Mouse (Mus musculus): ENCODE results near the gene Gm11983. TPM values are rescaled to one million over a fixed set of nuclear protein-coding genes. Genes with fewer than 3 reads are reported as not detected.
A peak's percentile ranks its signal among the peaks of the same experiment; 100 is the strongest.
"Not testable (repeated sequence)": the region's sequence is repeated elsewhere in the genome, so short reads cannot be mapped to it uniquely, and the experiment has no call there.

The Gm11983 gene
- polyA plus RNA-seq (2012; rRNA removed): not detected in 2 replicates

GRCm38 (mm10) chr11:6837554-6837953 lies at the start of gene Gm11983:
Gene Gm11983, minus strand, starts transcription at chr11:6837654.
- DNase-seq: no peak
- Histone ChIP-seq H3K27me3 (ENCODE audit: control insufficient read depth, insufficient read depth, low read length) (no peaks in the 10 kb centered on the region), H3K27ac (ENCODE audit: insufficient read depth, low read length) (no peak within 1 kb of the TSS), H3K4me3 (replicated peaks; ENCODE audit: insufficient read depth, low read depth, low read length) (no peak within 1 kb of the TSS), H3K4me1 (ENCODE audit: control insufficient read depth, insufficient read depth, low read length) (peaks cover 8% of the 10 kb centered on the region)
- 98% methylated on average over 1 of the region's 1 CpGs for WGBS
- TF ChIP-seq CTCF (IDR thresholded peaks at IDR 0.05; ENCODE audit: borderline replicate concordance, insufficient read depth, low read depth, low read length) (no peak), POLR2A (IDR thresholded peaks at IDR 0.05; ENCODE audit: borderline replicate concordance, insufficient read depth, low read length) (no peak)

- not testable (repeated sequence) for DNase-seq; H3K4me1 ChIP-seq (ENCODE audit: control insufficient read depth, insufficient read depth, low read length); H3K4me3 ChIP-seq (replicated peaks; ENCODE audit: insufficient read depth, low read depth, low read length); H3K27me3 ChIP-seq (ENCODE audit: control insufficient read depth, insufficient read depth, low read length); H3K27ac ChIP-seq (ENCODE audit: insufficient read depth, low read length)
- WGBS: 91% methylated on average over 4 of the region's 4 CpGs
Measured at GRCm38 (mm10) chr11:6883045-6883444, 45.6 kb upstream of the Gm11983 start.

- TF ChIP-seq CTCF (IDR thresholded peaks at IDR 0.05; ENCODE audit: borderline replicate concordance, insufficient read depth, low read depth, low read length) (peak; percentile 48; the same call in 1 of the 2 replicates), POLR2A (IDR thresholded peaks at IDR 0.05; ENCODE audit: borderline replicate concordance, insufficient read depth, low read length) (no peak)
- peak in 1 of 2 experiments; percentile 40 for DNase-seq
- Histone ChIP-seq H3K27me3 (ENCODE audit: control insufficient read depth, insufficient read depth, low read length) (no peaks in the 10 kb centered on the region), H3K4me3 (replicated peaks; ENCODE audit: insufficient read depth, low read depth, low read length) (no peak overlapping the region), H3K27ac (ENCODE audit: insufficient read depth, low read length) (no peak overlapping the region), H3K4me1 (ENCODE audit: control insufficient read depth, insufficient read depth, low read length) (peaks cover 4% of the 10 kb centered on the region; the same call in 1 of the 2 replicates)
- 56% methylated on average over 5 of the region's 5 CpGs for WGBS
Measured at GRCm38 (mm10) chr11:6881614-6882013, 44.2 kb upstream of the Gm11983 start.

- DNase-seq: no peak
- 81% methylated on average over 6 of the region's 6 CpGs for WGBS
- TF ChIP-seq POLR2A (IDR thresholded peaks at IDR 0.05; ENCODE audit: borderline replicate concordance, insufficient read depth, low read length): no peak
- TF ChIP-seq CTCF (IDR thresholded peaks at IDR 0.05; ENCODE audit: borderline replicate concordance, insufficient read depth, low read depth, low read length): no peak
- H3K27me3 ChIP-seq (ENCODE audit: control insufficient read depth, insufficient read depth, low read length): no peaks in the 10 kb centered on the region
- no peak overlapping the region for H3K4me3 ChIP-seq (replicated peaks; ENCODE audit: insufficient read depth, low read depth, low read length)
- no peak overlapping the region for H3K27ac ChIP-seq (ENCODE audit: insufficient read depth, low read length)
- no peaks in the 10 kb centered on the region for H3K4me1 ChIP-seq (ENCODE audit: control insufficient read depth, insufficient read depth, low read length)
Measured at GRCm38 (mm10) chr11:6877740-6878139, 40.3 kb upstream of the Gm11983 start.

GRCm38 (mm10) chr11:6870947-6871346 lies 33.5 kb upstream of the Gm11983 start:
- DNase-seq: no peak
- Histone ChIP-seq H3K4me3 (replicated peaks; ENCODE audit: insufficient read depth, low read depth, low read length) (no peak overlapping the region), H3K4me1 (ENCODE audit: control insufficient read depth, insufficient read depth, low read length) (peaks cover 5% of the 10 kb centered on the region), H3K27me3 (ENCODE audit: control insufficient read depth, insufficient read depth, low read length) (no peaks in the 10 kb centered on the region), H3K27ac (ENCODE audit: insufficient read depth, low read length) (no peak overlapping the region)
- TF ChIP-seq POLR2A (IDR thresholded peaks at IDR 0.05; ENCODE audit: borderline replicate concordance, insufficient read depth, low read length) (no peak), CTCF (IDR thresholded peaks at IDR 0.05; ENCODE audit: borderline replicate concordance, insufficient read depth, low read depth, low read length) (no peak)
- WGBS: 73% methylated on average over 1 of the region's 1 CpGs

GRCm38 (mm10) chr11:6865536-6865935 lies 28.1 kb upstream of the Gm11983 start:
- Histone ChIP-seq H3K27me3 (ENCODE audit: control insufficient read depth, insufficient read depth, low read length) (no peaks in the 10 kb centered on the region), H3K4me3 (replicated peaks; ENCODE audit: insufficient read depth, low read depth, low read length) (no peak overlapping the region), H3K4me1 (ENCODE audit: control insufficient read depth, insufficient read depth, low read length) (peaks cover 9% of the 10 kb centered on the region), H3K27ac (ENCODE audit: insufficient read depth, low read length) (no peak overlapping the region)
- 90% methylated on average over 3 of the region's 3 CpGs for WGBS
- no peak for DNase-seq
- no peak for TF ChIP-seq CTCF (IDR thresholded peaks at IDR 0.05; ENCODE audit: borderline replicate concordance, insufficient read depth, low read depth, low read length)

- peaks cover 4% of the 10 kb centered on the region for H3K4me1 ChIP-seq (ENCODE audit: control insufficient read depth, insufficient read depth, low read length)
- no peak overlapping the region for H3K4me3 ChIP-seq (replicated peaks; ENCODE audit: insufficient read depth, low read depth, low read length)
- no peak overlapping the region for H3K27ac ChIP-seq (ENCODE audit: insufficient read depth, low read length)
- no peaks in the 10 kb centered on the region for H3K27me3 ChIP-seq (ENCODE audit: control insufficient read depth, insufficient read depth, low read length)
- TF ChIP-seq POLR2A (IDR thresholded peaks at IDR 0.05; ENCODE audit: borderline replicate concordance, insufficient read depth, low read length): no peak
- no peak for TF ChIP-seq CTCF (IDR thresholded peaks at IDR 0.05; ENCODE audit: borderline replicate concordance, insufficient read depth, low read depth, low read length)
- 62% methylated on average over 3 of the region's 3 CpGs for WGBS
- DNase-seq: no peak
Measured at GRCm38 (mm10) chr11:6862185-6862584, 24.7 kb upstream of the Gm11983 start.

GRCm38 (mm10) chr11:6859898-6860858 lies 22.7 kb upstream of the Gm11983 start:
- WGBS: 48% methylated on average over 11 of the region's 11 CpGs
- DNase-seq: no peak
- Histone ChIP-seq H3K4me3 (replicated peaks; ENCODE audit: insufficient read depth, low read depth, low read length) (no peak overlapping the region), H3K27ac (ENCODE audit: insufficient read depth, low read length) (no peak overlapping the region), H3K4me1 (ENCODE audit: control insufficient read depth, insufficient read depth, low read length) (peaks cover 4% of the 10 kb centered on the region), H3K27me3 (ENCODE audit: control insufficient read depth, insufficient read depth, low read length) (no peaks in the 10 kb centered on the region)
- TF ChIP-seq POLR2A (IDR thresholded peaks at IDR 0.05; ENCODE audit: borderline replicate concordance, insufficient read depth, low read length): no peak
- no peak for TF ChIP-seq CTCF (IDR thresholded peaks at IDR 0.05; ENCODE audit: borderline replicate concordance, insufficient read depth, low read depth, low read length)

Data from cerebellum, adult 2 months (tissue).